Mouse (Mus musculus) brain, embryonic 14.5 days (tissue): ENCODE measurements around the gene Spink4.

ENCODE experiments used
- CTCF ChIP-seq: fragments of 200-500 bp; IDR thresholded peaks from 2 replicates; pipeline ENCODE4 v1.5.1; 2012; ENCODE audit warnings: inconsistent platforms, mild to moderate bottlenecking, moderate library complexity, borderline replicate concordance; ENCODE audit not compliant: insufficient read depth, insufficient read length; ENCODE audit errors: extremely low read depth
- POLR2A ChIP-seq: fragments of 200-500 bp; IDR thresholded peaks from 2 replicates; pipeline ENCODE4 v1.6.1; 2012; ENCODE audit warnings: mild to moderate bottlenecking, inconsistent platforms, borderline replicate concordance; ENCODE audit not compliant: poor library complexity, insufficient read depth, insufficient read length, severe bottlenecking; ENCODE audit errors: extremely low read depth

GRCm38 (mm10) chr4:40925568-40925967 is 5.7 kb downstream of the Spink4 start:
- no peak for TF ChIP-seq CTCF
- TF ChIP-seq POLR2A, result no peak
